Mouse (Mus musculus): Measurements from ENCODE around the gene Awat1. TPM values are rescaled to one million over a fixed set of nuclear protein-coding genes. Genes with fewer than 3 reads are reported as not detected.
A peak's percentile ranks its signal among the peaks of the same experiment; 100 is the strongest.

Awat1 gene
- total RNA-seq, 2 experiments from 2014 or later, result not detected

- no peak for TF ChIP-seq CTCF (IDR thresholded peaks at IDR 0.05)
- peak within 1 kb of the TSS; percentile 73 for H3K27ac ChIP-seq
- intact Hi-C loops (cut with DNase I), result loop anchor here (10.0 kb wide), 2 partner anchors 109 to 319 kb away; no protein-coding TSS in a partner anchor
- DNase-seq (ENCODE audit: extremely low spot score in 1 of 2, low spot score in 2 of 2), result peak; percentile 79 to 84
- H3K4me3 ChIP-seq, result peak within 1 kb of the TSS; percentile 57
These were observed 54.0 kb downstream of the Awat1 start, which contains the start of gene Pdzd11 for GRCm38 (mm10) chrX:100625802-100626793. TSS of gene Pdzd11 (minus strand) at chrX:100626568.

Other genes starting within 250 kb of the Awat1 start
- gene Otud6a, start 143.2 kb upstream of the Awat1 start, total RNA-seq (2021), result not detected
- gene Awat2, start 129.5 kb upstream of the Awat1 start, total RNA-seq (2021), result not detected
- gene Igbp1, start 78.0 kb upstream of the Awat1 start, total RNA-seq (2021), result 10 to 100 TPM; 37.9 to 43.1 TPM
- 1 to 10 TPM in 1 of 2 experiments, under 1 TPM in 1; 0.35 to 1.1 TPM for gene Dgat2l6, start 47.4 kb upstream of the Awat1 start, total RNA-seq (2021)
- not detected for gene P2ry4, start 22.6 kb downstream of the Awat1 start, total RNA-seq (2021)
- 1 to 10 TPM in 1 of 2 experiments, under 1 TPM in 1; 0.75 to 3.1 TPM for gene Arr3, start 33.2 kb downstream of the Awat1 start, total RNA-seq (2021)
- 1 to 10 TPM in 1 of 2 experiments, under 1 TPM in 1; 0.91 to 1.1 TPM for gene Kif4, start 53.5 kb downstream of the Awat1 start, total RNA-seq (2021)
- gene Pdzd11, start 54.3 kb downstream of the Awat1 start, total RNA-seq (2021), result 10 to 100 TPM; 35.8 to 43.8 TPM
- gene Gdpd2, start 157.6 kb downstream of the Awat1 start, total RNA-seq (2021), result 10 to 100 TPM in 1 of 2 experiments, 1 to 10 TPM in 1; 5.6 to 12.1 TPM
- 100 to 1,000 TPM; 134 to 143 TPM for gene Dlg3, start 195.5 kb downstream of the Awat1 start, total RNA-seq (2021)